Mouse (Mus musculus): ENCODE data around the gene Hist1h3i. TPM values are rescaled to one million over a fixed set of nuclear protein-coding genes. Genes with fewer than 3 reads are reported as not detected.
"Not testable (repeated sequence)": the region's sequence is repeated elsewhere in the genome, so short reads cannot be mapped to it uniquely, and the experiment has no call there.

Gene Hist1h3i
- polyA plus RNA-seq (2015; fragmentation: Nextera tagmentation; extraction: Ambion mirVana) = 34.1 and 39.6 TPM in 2 replicates

- Histone ChIP-seq H3K4me2 (replicated peaks; ENCODE audit: low read depth) (peak within 1 kb of the TSS; percentile 67), H3K27ac (ENCODE audit: low read depth, low read length) (peak within 1 kb of the TSS; percentile 46), H3K4me3 (ENCODE audit: low read depth, low read length) (peak within 1 kb of the TSS; percentile 34), H3K9ac (ENCODE audit: low read depth, low read length) (peak within 1 kb of the TSS; percentile 45), H3K4me1 (replicated peaks; ENCODE audit: control insufficient read depth, insufficient read depth, low read length) (peaks cover 14% of the 10 kb centered on the region; the same call in 1 of the 2 replicates), H3K27me3 (replicated peaks; ENCODE audit: control insufficient read depth, insufficient read depth, low read length) (no peaks in the 10 kb centered on the region), H3K9me3 (ENCODE audit: control insufficient read depth) (no peaks in the 10 kb centered on the region), H3K36me3 (ENCODE audit: control insufficient read depth, insufficient read depth) (no peaks in the 10 kb centered on the region)
- WGBS = 0% methylated on average over 13 of the region's 20 CpGs
- TF ChIP-seq CTCF (IDR thresholded peaks at IDR 0.05; ENCODE audit: low read depth) = no peak
- peak; percentile 50 for ATAC-seq
Measured at GRCm38 (mm10) chr13:21783255-21783617, at the start of gene Hist1h3i. Gene Hist1h3i, minus strand, starts transcription at chr13:21783370.

- H3K4me2 ChIP-seq (replicated peaks; ENCODE audit: low read depth) = 0 out of 2 replicates have a peak within 1 kb of the TSS, but pooled peaks have one; percentile 32
- WGBS = under 1% methylated on average over 18 of the region's 58 CpGs
- not testable (repeated sequence) for H3K9ac ChIP-seq (ENCODE audit: low read depth, low read length); H3K27ac ChIP-seq (ENCODE audit: low read depth, low read length); H3K4me3 ChIP-seq (ENCODE audit: low read depth, low read length); H3K4me1 ChIP-seq (replicated peaks; ENCODE audit: control insufficient read depth, insufficient read depth, low read length); H3K36me3 ChIP-seq (ENCODE audit: control insufficient read depth, insufficient read depth); H3K9me3 ChIP-seq (ENCODE audit: control insufficient read depth); H3K27me3 ChIP-seq (replicated peaks; ENCODE audit: control insufficient read depth, insufficient read depth, low read length)
- ATAC-seq = peak; percentile 78
Measured at GRCm38 (mm10) chr13:21831418-21832394, 48.5 kb upstream of the Hist1h3i start, which contains the start of gene Hist1h4n. Gene Hist1h4n, minus strand, starts transcription at chr13:21832196.

- no peak overlapping the region for H3K27ac ChIP-seq (ENCODE audit: low read depth, low read length)
Measured at GRCm38 (mm10) chr13:21830344-21830743, 47.2 kb upstream of the Hist1h3i start.

GRCm38 (mm10) chr13:21828511-21828910 is 45.3 kb upstream of the Hist1h3i start:
- no peak overlapping the region for H3K4me2 ChIP-seq (replicated peaks; ENCODE audit: low read depth)
- H3K4me1 ChIP-seq (replicated peaks; ENCODE audit: control insufficient read depth, insufficient read depth, low read length) = no peaks in the 10 kb centered on the region
- no peak overlapping the region for H3K27ac ChIP-seq (ENCODE audit: low read depth, low read length)
- no peaks in the 10 kb centered on the region for H3K36me3 ChIP-seq (ENCODE audit: control insufficient read depth, insufficient read depth)
- ATAC-seq = no peak
- no peak overlapping the region for H3K9ac ChIP-seq (ENCODE audit: low read depth, low read length)
- H3K27me3 ChIP-seq (replicated peaks; ENCODE audit: control insufficient read depth, insufficient read depth, low read length) = no peaks in the 10 kb centered on the region
- 41% methylated on average over 3 of the region's 3 CpGs for WGBS
- H3K9me3 ChIP-seq (ENCODE audit: control insufficient read depth) = no peaks in the 10 kb centered on the region
- TF ChIP-seq CTCF (IDR thresholded peaks at IDR 0.05; ENCODE audit: low read depth) = no peak
- H3K4me3 ChIP-seq (ENCODE audit: low read depth, low read length) = no peak overlapping the region

More at GRCm38 (mm10) chr13:21830344-21830743, 47.2 kb upstream of the Hist1h3i start:
- no peak for ATAC-seq
- TF ChIP-seq CTCF (IDR thresholded peaks at IDR 0.05; ENCODE audit: low read depth) = no peak
- no peaks in the 10 kb centered on the region for H3K9me3 ChIP-seq (ENCODE audit: control insufficient read depth)
- H3K27me3 ChIP-seq (replicated peaks; ENCODE audit: control insufficient read depth, insufficient read depth, low read length) = no peaks in the 10 kb centered on the region
- H3K9ac ChIP-seq (ENCODE audit: low read depth, low read length) = no peak overlapping the region
- WGBS = 91% methylated on average over 10 of the region's 10 CpGs
- H3K4me1 ChIP-seq (replicated peaks; ENCODE audit: control insufficient read depth, insufficient read depth, low read length) = no peaks in the 10 kb centered on the region
- no peak overlapping the region for H3K4me2 ChIP-seq (replicated peaks; ENCODE audit: low read depth)
- no peaks in the 10 kb centered on the region for H3K36me3 ChIP-seq (ENCODE audit: control insufficient read depth, insufficient read depth)
- H3K4me3 ChIP-seq (ENCODE audit: low read depth, low read length) = no peak overlapping the region

- WGBS = 73% methylated on average over 7 of the region's 16 CpGs
- not testable (repeated sequence) for H3K27ac ChIP-seq (ENCODE audit: low read depth, low read length); H3K9ac ChIP-seq (ENCODE audit: low read depth, low read length); H3K4me2 ChIP-seq (replicated peaks; ENCODE audit: low read depth); ATAC-seq; H3K4me1 ChIP-seq (replicated peaks; ENCODE audit: control insufficient read depth, insufficient read depth, low read length); H3K9me3 ChIP-seq (ENCODE audit: control insufficient read depth); H3K27me3 ChIP-seq (replicated peaks; ENCODE audit: control insufficient read depth, insufficient read depth, low read length); H3K4me3 ChIP-seq (ENCODE audit: low read depth, low read length); H3K36me3 ChIP-seq (ENCODE audit: control insufficient read depth, insufficient read depth)
Measured at GRCm38 (mm10) chr13:21820082-21820890, 37.1 kb upstream of the Hist1h3i start.

- not testable (repeated sequence) for H3K9me3 ChIP-seq (ENCODE audit: control insufficient read depth); H3K4me3 ChIP-seq (ENCODE audit: low read depth, low read length); H3K36me3 ChIP-seq (ENCODE audit: control insufficient read depth, insufficient read depth); H3K27ac ChIP-seq (ENCODE audit: low read depth, low read length); H3K27me3 ChIP-seq (replicated peaks; ENCODE audit: control insufficient read depth, insufficient read depth, low read length); H3K9ac ChIP-seq (ENCODE audit: low read depth, low read length); H3K4me1 ChIP-seq (replicated peaks; ENCODE audit: control insufficient read depth, insufficient read depth, low read length)
- ATAC-seq = peak; percentile 53
- H3K4me2 ChIP-seq (replicated peaks; ENCODE audit: low read depth) = peak overlapping the region; percentile 37
- under 1% methylated on average over 12 of the region's 14 CpGs for WGBS
Measured at GRCm38 (mm10) chr13:21812092-21812491, 28.9 kb upstream of the Hist1h3i start.

GRCm38 (mm10) chr13:21811539-21811938 is 28.4 kb upstream of the Hist1h3i start, which contains the start of gene Hist1h4m:
Gene Hist1h4m, plus strand, starts transcription at chr13:21811746.
- WGBS = no CpG with 5 or more reads among the region's 24 CpGs
- not testable (repeated sequence) for H3K4me3 ChIP-seq (ENCODE audit: low read depth, low read length); H3K4me1 ChIP-seq (replicated peaks; ENCODE audit: control insufficient read depth, insufficient read depth, low read length); H3K9me3 ChIP-seq (ENCODE audit: control insufficient read depth); H3K27ac ChIP-seq (ENCODE audit: low read depth, low read length); H3K36me3 ChIP-seq (ENCODE audit: control insufficient read depth, insufficient read depth); H3K9ac ChIP-seq (ENCODE audit: low read depth, low read length); H3K27me3 ChIP-seq (replicated peaks; ENCODE audit: control insufficient read depth, insufficient read depth, low read length)
- H3K4me2 ChIP-seq (replicated peaks; ENCODE audit: low read depth) = peak within 1 kb of the TSS; percentile 37
- ATAC-seq = peak; percentile 57

- WGBS = no CpG with 5 or more reads among the region's 8 CpGs
- not testable (repeated sequence) for H3K27me3 ChIP-seq (replicated peaks; ENCODE audit: control insufficient read depth, insufficient read depth, low read length); H3K9ac ChIP-seq (ENCODE audit: low read depth, low read length); H3K4me2 ChIP-seq (replicated peaks; ENCODE audit: low read depth); H3K36me3 ChIP-seq (ENCODE audit: control insufficient read depth, insufficient read depth); H3K27ac ChIP-seq (ENCODE audit: low read depth, low read length); H3K9me3 ChIP-seq (ENCODE audit: control insufficient read depth); H3K4me1 ChIP-seq (replicated peaks; ENCODE audit: control insufficient read depth, insufficient read depth, low read length); H3K4me3 ChIP-seq (ENCODE audit: low read depth, low read length)
- ATAC-seq = 0 out of 2 replicates have a peak, but pooled peaks have one; percentile 10
Measured at GRCm38 (mm10) chr13:21811074-21811473, 27.9 kb upstream of the Hist1h3i start.
